Mouse (Mus musculus): Measurements from ENCODE around the gene Gsc.

DNA sequence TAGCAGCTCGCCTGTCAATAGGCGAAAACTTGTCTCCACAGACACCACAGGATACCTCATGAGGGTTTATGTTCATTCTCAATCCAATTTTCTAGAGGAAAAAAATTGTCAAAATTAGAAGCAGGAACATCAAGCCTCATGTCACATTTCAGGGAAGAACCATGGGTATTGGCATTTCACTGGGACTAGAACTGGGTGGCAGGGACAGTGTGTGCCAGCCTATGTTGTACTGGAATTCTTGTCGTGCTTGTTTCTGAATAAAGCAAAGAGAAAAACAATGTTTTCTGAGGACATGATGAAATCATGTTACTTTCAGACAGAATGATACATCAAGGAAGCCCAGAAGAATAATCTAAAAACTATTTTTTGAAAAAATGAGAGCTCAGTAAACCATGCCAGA is 47.5 kb downstream of the Gsc start:
- TF ChIP-seq CTCF (IDR thresholded peaks at IDR 0.05; ENCODE audit: low read depth, low read length), result no peak
- no peak for TF ChIP-seq POLR2AphosphoS5 (IDR thresholded peaks at IDR 0.05; ENCODE audit: insufficient replicate concordance, low read depth, low read length)
- no peak for TF ChIP-seq TAL1 (conservative IDR thresholded peaks at IDR 0.05; ENCODE audit: low read depth, low read length)
- no peak for TF ChIP-seq GATA1 (IDR thresholded peaks at IDR 0.05; ENCODE audit: borderline replicate concordance, low read length)
- no peak for TF ChIP-seq GATA2 (IDR thresholded peaks at IDR 0.05; ENCODE audit: borderline replicate concordance, low read depth, low read length)

Data from G1E (cell line).